Mouse (Mus musculus) bone marrow, adult 2 months (tissue): ENCODE measurements around the gene Slc17a5. TPM values are rescaled to one million over a fixed set of nuclear protein-coding genes. Genes with fewer than 3 reads are reported as not detected.

Experiments
- H3K27ac ChIP-seq: fragments of 200-500 bp; 2 replicates; pipeline ENCODE4 v1.5.1; 2012; ENCODE audit warnings: low read depth, mild to moderate bottlenecking, control low read depth, inconsistent platforms, low read length; ENCODE audit not compliant: control insufficient read depth, poor library complexity, insufficient read depth
- H3K4me1 ChIP-seq: fragments of 200-500 bp; 2 replicates; pipeline ENCODE4 v1.6.1; 2011; ENCODE audit warnings: low read length; ENCODE audit not compliant: control insufficient read depth, insufficient read depth
- H3K4me3 ChIP-seq: fragments of 200-500 bp; replicated peaks from 2 replicates; pipeline ENCODE3; 2011; ENCODE audit warnings: mild to moderate bottlenecking, low read depth, low read length, control low read depth; ENCODE audit not compliant: control insufficient read depth
- CTCF ChIP-seq: fragments of 200-500 bp; IDR thresholded peaks from 2 replicates; pipeline ENCODE4 v1.5.1; 2011; ENCODE audit warnings: low read length, control low read depth; ENCODE audit not compliant: control insufficient read depth, insufficient read depth
- POLR2A ChIP-seq: fragments of 200-500 bp; IDR thresholded peaks from 2 replicates; pipeline ENCODE4 v1.6.1; 2011; ENCODE audit warnings: low read depth, mild to moderate bottlenecking, control low read depth, low read length, borderline replicate concordance; ENCODE audit not compliant: control insufficient read depth
- WGBS: fragments of 180-500 bp; shearing (Covaris S2); methylation state at CpG from one replicate; pipeline ENCODE4 v1.1.7; 2018; 5-methylcytosine and 5-hydroxymethylcytosine counted together
- polyA plus RNA-seq: library from polyadenylated mRNA; stranded (reverse); fragments of >200 nt; gene quantifications from 2 replicates; pipeline ENCODE4 v1.2.4, GENCODE M21; 2011; ENCODE audit warnings: low replicate concordance; ENCODE audit not compliant: missing spikeins, insufficient read depth, insufficient read length

Slc17a5 gene
- polyA plus RNA-seq, 1 experiment, result 2.3 TPM

DNA sequence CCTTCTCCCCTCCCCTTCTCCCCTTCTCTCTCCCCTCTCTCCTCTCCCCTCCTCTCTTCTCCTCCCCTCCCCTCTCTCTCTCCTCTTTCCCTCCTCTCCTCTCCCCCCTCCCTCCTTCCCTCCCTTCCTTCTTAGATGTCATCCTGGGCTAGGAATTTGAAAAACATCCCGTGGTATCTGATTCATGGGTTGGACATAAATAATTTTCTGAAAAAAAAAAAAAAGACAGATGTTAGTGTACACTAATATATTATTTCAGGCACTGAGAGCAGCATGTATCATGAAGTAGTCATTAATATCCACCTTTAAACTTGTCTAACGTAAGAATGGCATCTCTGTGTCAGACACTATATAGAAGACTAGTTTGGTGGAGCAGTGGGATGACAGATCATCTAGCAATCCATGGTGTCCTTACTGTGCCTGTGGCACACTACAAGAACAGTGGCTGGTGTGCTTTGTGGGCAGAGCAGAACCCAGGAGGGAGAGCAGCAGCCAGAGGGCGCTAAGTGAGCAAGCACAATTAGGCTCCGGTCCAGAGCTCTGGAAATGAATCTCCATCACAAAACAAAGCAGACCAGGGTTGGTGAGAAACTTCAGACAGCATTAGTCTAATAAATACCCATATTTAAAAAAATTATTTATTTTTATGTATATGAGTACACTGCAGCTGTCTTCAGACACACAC is 13.3 kb upstream of the Slc17a5 start:
- WGBS, result 53% methylated on average over 4 of the region's 4 CpGs

DNA sequence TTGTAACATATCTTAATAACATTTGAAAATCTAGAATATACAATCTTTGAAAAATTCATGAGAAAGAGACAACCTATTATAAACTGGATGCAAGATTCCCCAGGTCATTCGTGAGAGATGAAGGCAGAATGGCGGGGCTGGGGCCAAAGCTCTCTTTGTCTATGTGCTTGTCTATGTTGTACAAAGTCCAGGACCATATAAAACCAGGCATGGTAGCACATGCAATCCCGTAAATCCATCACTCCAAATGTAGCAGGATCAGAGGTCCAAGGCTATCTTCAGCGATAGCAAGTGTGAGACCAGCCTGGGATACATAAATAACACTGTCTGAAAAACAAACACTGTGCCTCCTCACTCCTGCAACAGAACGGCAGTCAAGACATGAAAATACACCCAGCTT is 12.1 kb upstream of the Slc17a5 start:
- H3K27ac ChIP-seq, result no peak overlapping the region
- TF ChIP-seq POLR2A, result no peak
- TF ChIP-seq CTCF, result no peak
- WGBS, result 82% methylated on average over 5 of the region's 5 CpGs

More for the DNA sequence above, 13.3 kb upstream of the Slc17a5 start:
- H3K4me1 ChIP-seq, result no peaks in the 10 kb centered on the region
- no peak overlapping the region for H3K4me3 ChIP-seq
- TF ChIP-seq CTCF (peak; percentile 25; the same call in 1 of the 2 replicates), POLR2A (no peak)
- no peak overlapping the region for H3K27ac ChIP-seq

DNA sequence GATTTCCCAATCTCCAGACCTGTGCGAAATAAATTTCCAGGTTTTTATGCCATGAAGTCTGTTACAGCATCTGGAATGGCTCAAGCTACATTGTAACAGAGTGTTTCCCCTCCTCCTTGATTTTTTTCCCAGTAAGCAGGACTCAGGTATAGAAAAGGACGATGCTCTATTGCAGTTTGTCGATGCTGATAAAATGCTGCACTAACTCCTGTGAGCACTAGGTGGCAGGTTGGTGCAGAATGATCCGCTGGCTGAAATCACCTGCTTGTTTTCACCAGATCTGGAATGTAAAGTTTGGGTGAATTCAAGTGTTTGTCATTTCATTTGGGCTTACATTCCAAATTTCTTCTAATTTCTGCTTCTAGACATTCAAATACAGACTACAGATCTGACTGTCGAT is 9.0 kb upstream of the Slc17a5 start:
- Histone ChIP-seq H3K4me3 (no peak overlapping the region), H3K4me1 (no peaks in the 10 kb centered on the region), H3K27ac (no peak overlapping the region)
- TF ChIP-seq CTCF (peak; percentile 68), POLR2A (no peak)
- WGBS, result 7% methylated on average over 5 of the region's 5 CpGs

More for the DNA sequence above, 12.1 kb upstream of the Slc17a5 start:
- no peaks in the 10 kb centered on the region for H3K4me1 ChIP-seq
- H3K4me3 ChIP-seq, result no peak overlapping the region

DNA sequence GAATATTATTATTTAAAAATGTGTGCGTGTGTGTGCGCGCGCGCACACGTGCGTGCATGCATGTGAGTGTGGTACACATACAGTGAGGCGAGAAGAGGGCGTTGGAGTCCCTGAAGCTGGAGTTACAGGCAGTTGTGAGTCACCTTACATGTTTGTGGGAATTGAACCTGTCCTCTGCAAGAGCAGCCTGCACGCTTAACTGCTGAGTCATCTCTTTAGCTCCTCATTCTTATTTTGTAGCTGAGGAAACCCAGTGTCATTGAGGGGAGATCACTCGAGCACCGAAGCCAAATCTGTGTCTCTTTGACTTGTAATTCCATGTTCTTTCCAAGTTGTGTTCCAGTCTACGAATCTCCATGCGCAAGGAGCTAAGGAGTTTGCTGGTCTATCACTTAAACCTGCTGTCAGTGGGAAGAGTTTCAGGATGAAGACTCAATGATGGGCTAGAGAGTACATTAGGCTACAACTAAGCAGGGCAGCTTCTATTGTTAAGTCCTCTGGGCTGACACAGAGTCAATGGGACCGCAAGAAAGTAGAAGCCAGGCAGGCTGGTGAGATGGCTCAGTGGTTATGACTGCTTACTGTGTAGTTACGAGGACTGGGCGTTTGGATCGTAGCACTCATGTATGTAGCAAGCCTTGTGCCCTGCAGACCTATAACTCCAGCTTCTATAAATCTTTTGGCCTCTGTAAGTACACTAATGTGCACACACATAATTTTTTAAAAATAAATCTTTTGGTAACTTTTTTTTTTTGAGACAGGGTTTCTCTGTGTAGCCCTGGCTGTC is 8.1 kb upstream of the Slc17a5 start:
- 77% methylated on average over 18 of the region's 18 CpGs for WGBS
- no peak overlapping the region for H3K4me3 ChIP-seq
- TF ChIP-seq CTCF, result no peak
- TF ChIP-seq POLR2A, result no peak
- no peaks in the 10 kb centered on the region for H3K4me1 ChIP-seq
- no peak overlapping the region for H3K27ac ChIP-seq

DNA sequence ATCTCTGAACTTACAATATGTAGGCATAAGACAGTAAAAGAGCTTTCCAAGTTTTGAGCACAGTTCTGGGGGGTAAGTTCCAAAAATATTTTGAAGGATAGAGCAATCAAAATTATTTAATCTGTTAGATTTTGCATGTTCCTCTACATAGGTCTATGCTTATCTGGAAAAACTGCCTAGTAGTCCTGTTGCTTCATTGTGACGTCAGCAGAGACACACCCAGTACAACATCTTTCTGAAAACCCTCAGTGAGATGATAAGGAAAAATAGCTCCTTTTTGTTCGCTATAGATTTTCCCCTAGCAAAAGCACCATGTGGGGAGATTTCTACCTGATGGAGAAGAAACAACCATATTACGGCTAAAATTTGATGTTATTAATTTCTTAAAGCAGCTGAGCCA is 7.4 kb upstream of the Slc17a5 start:
- TF ChIP-seq CTCF, result no peak
- no peak for TF ChIP-seq POLR2A
- no peak overlapping the region for H3K4me3 ChIP-seq
- 66% methylated on average over 3 of the region's 3 CpGs for WGBS
- H3K4me1 ChIP-seq, result no peaks in the 10 kb centered on the region
- H3K27ac ChIP-seq, result no peak overlapping the region

DNA sequence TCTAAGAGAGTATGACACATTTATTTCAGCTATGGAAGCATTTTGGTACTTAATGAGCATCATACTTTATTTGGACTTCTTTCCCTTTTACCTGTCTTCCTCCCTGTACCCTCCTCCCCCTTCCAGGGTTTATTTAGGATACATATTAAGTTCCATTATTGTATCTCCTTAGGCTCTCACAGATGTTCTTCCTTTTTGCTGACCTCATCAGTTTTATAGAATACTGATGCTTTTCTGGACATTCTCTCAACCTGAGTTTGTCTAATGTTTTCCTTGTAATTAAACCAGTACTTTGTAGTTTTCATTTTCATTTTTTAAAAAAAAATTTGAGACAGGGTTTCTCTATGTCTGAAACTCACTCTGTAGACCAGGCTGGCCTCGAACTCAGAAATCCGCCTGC is 2.6 kb upstream of the Slc17a5 start:
- no peaks in the 10 kb centered on the region for H3K4me1 ChIP-seq
- no peak overlapping the region for H3K4me3 ChIP-seq
- no peak overlapping the region for H3K27ac ChIP-seq
- no peak for TF ChIP-seq CTCF
- TF ChIP-seq POLR2A, result no peak
- WGBS, result 89% methylated on average over 2 of the region's 2 CpGs

DNA sequence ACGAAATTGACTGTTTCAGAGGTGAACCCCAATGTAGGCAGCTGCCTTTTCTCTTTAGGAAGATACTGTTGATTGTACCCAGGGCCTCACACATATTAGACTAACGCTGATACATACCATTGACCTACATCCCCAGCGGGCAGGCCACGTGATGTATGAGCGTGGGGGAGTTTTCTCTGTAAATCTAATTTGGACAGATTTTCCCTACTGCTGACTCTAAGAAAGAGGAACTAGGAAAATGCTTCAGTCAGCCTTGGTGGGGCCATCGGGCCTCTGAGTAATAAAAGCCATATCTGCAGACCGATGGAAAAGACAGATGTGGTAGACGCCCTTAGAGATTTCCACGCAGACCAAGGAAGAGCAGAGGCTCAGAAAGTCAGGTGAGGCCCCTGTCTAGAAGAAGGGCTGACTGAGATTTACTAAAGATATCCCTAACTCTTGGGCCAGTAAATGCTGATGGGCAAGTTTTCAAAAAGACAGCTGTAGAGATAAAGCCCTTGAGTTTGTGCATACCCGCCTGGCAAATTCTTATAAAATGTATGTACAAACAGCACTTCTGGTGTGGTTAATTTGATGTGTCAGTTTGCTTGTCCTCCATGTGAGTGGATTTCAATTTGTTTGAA is 681 bp upstream of the Slc17a5 start:
- TF ChIP-seq POLR2A, result no peak
- TF ChIP-seq CTCF, result no peak
- 9% methylated on average over 10 of the region's 10 CpGs for WGBS
- peak overlapping the region; percentile 3; the same call in 1 of the 2 replicates for H3K27ac ChIP-seq

More for the DNA sequence above, 681 bp upstream of the Slc17a5 start:
- Histone ChIP-seq H3K4me1 (no peaks in the 10 kb centered on the region), H3K4me3 (peak overlapping the region; percentile 91)
